Mouse (Mus musculus) heart, embryonic 13.5 days (tissue): ENCODE results near the gene Iffo1. TPM values are rescaled to one million over a fixed set of nuclear protein-coding genes. Genes with fewer than 3 reads are reported as not detected.
A peak's percentile ranks its signal among the peaks of the same experiment; 100 is the strongest.

ENCODE experiments used
- ATAC-seq: fragments of 200-750 bp; cut with Nextera tagmentation; 2 replicates; pipeline ENCODE4 v1.8.0; 2017; ENCODE audit warnings: moderate TSS enrichment; ENCODE audit not compliant: insufficient number of reproducible peaks, low FRiP score, low TSS enrichment; ENCODE audit errors: extremely low read depth
- H3K27ac ChIP-seq: fragments of 300-500 bp; sonication (generic); replicated peaks from 2 replicates; pipeline ENCODE4 v1.5.1; 2015; ENCODE audit warnings: moderate library complexity, mild to moderate bottlenecking, inconsistent platforms
- H3K27me3 ChIP-seq: fragments of 300-500 bp; sonication (generic); replicated peaks from 2 replicates; pipeline ENCODE4 v1.6.1; 2015; ENCODE audit warnings: mild to moderate bottlenecking, inconsistent platforms
- H3K36me3 ChIP-seq: fragments of 300-500 bp; sonication (generic); 2 replicates; pipeline ENCODE4 v1.6.1; 2015; ENCODE audit warnings: mild to moderate bottlenecking, inconsistent platforms
- H3K4me1 ChIP-seq: fragments of 300-500 bp; sonication (generic); 2 replicates; pipeline ENCODE4 v1.6.1; 2015; ENCODE audit warnings: inconsistent platforms
- H3K4me2 ChIP-seq: fragments of 300-500 bp; sonication (generic); 2 replicates; pipeline ENCODE4 v1.6.1; 2015; ENCODE audit warnings: inconsistent platforms, mild to moderate bottlenecking, moderate library complexity
- H3K4me3 ChIP-seq: fragments of 300-500 bp; sonication (generic); 2 replicates; pipeline ENCODE4 v1.5.1; 2015; ENCODE audit warnings: moderate library complexity, mild to moderate bottlenecking, inconsistent platforms
- H3K9ac ChIP-seq: fragments of 300-500 bp; sonication (generic); 2 replicates; pipeline ENCODE4 v1.6.1; 2015; ENCODE audit warnings: inconsistent platforms, mild to moderate bottlenecking, moderate library complexity
- H3K9me3 ChIP-seq: fragments of 300-500 bp; sonication (generic); 2 replicates; pipeline ENCODE4 v1.6.1; 2016; ENCODE audit warnings: inconsistent platforms
- WGBS: fragments of 180-500 bp; shearing (Covaris S2); methylation state at CpG from one replicate; pipeline ENCODE4 v1.1.7; 2015; ENCODE audit warnings: mixed read lengths; 5-methylcytosine and 5-hydroxymethylcytosine counted together
- polyA plus RNA-seq: library from polyadenylated mRNA; unstranded; fragments of >200 nt; fragmentation: Nextera tagmentation; extraction: Ambion mirVana; gene quantifications from 2 replicates; pipeline ENCODE4 v1.2.1, GENCODE M21; 2015

Iffo1 gene
- 9.4 and 9.5 TPM in 2 replicates for polyA plus RNA-seq

GRCm38 (mm10) chr6:125145001-125145400 lies at the start of gene Iffo1:
Gene Iffo1 (plus strand): TSS chr6:125145241.
- ATAC-seq = peak; percentile 84
- no peaks in the 10 kb centered on the region for H3K9me3 ChIP-seq
- 0% methylated on average over 16 of the region's 16 CpGs for WGBS
- H3K27me3 ChIP-seq = no peaks in the 10 kb centered on the region
- peaks cover 45% of the 10 kb centered on the region for H3K36me3 ChIP-seq
- H3K9ac ChIP-seq = peak within 1 kb of the TSS; percentile 88
- H3K27ac ChIP-seq = peak within 1 kb of the TSS; percentile 96
- peak within 1 kb of the TSS; percentile 75 for H3K4me3 ChIP-seq
- peaks cover 51% of the 10 kb centered on the region for H3K4me1 ChIP-seq
- H3K4me2 ChIP-seq = peak within 1 kb of the TSS; percentile 96

GRCm38 (mm10) chr6:125095391-125096278 lies 49.4 kb upstream of the Iffo1 start, which contains the start of gene Chd4:
Gene Chd4 (plus strand): TSS chr6:125095981.
- Histone ChIP-seq H3K9me3 (no peaks in the 10 kb centered on the region), H3K4me3 (peak within 1 kb of the TSS; percentile 92), H3K4me1 (peaks cover 41% of the 10 kb centered on the region), H3K9ac (peak within 1 kb of the TSS; percentile 98), H3K36me3 (peaks cover 27% of the 10 kb centered on the region), H3K4me2 (peak within 1 kb of the TSS; percentile 99), H3K27me3 (no peaks in the 10 kb centered on the region), H3K27ac (peak within 1 kb of the TSS; percentile 96)
- 4% methylated on average over 37 of the region's 45 CpGs for WGBS
- peak; percentile 74 for ATAC-seq

GRCm38 (mm10) chr6:125096279-125096596 lies 48.8 kb upstream of the Iffo1 start:
- ATAC-seq = no peak; the same call in 1 of the 2 replicates
- Histone ChIP-seq H3K27ac (peak overlapping the region; percentile 96), H3K4me1 (peaks cover 37% of the 10 kb centered on the region), H3K9ac (peak overlapping the region; percentile 98), H3K36me3 (peaks cover 33% of the 10 kb centered on the region), H3K4me2 (peak overlapping the region; percentile 99), H3K9me3 (no peaks in the 10 kb centered on the region), H3K4me3 (peak overlapping the region; percentile 92), H3K27me3 (no peaks in the 10 kb centered on the region)
- WGBS = under 1% methylated on average over 20 of the region's 32 CpGs

- peak overlapping the region; percentile 99 for H3K4me2 ChIP-seq
- no peaks in the 10 kb centered on the region for H3K27me3 ChIP-seq
- H3K9ac ChIP-seq = peak overlapping the region; percentile 98
- ATAC-seq = peak; percentile 51
- H3K4me1 ChIP-seq = peaks cover 37% of the 10 kb centered on the region
- peak overlapping the region; percentile 92 for H3K4me3 ChIP-seq
- peaks cover 38% of the 10 kb centered on the region for H3K36me3 ChIP-seq
- WGBS = under 1% methylated on average over 42 of the region's 44 CpGs
- peak overlapping the region; percentile 96 for H3K27ac ChIP-seq
- no peaks in the 10 kb centered on the region for H3K9me3 ChIP-seq
These were observed 48.3 kb upstream of the Iffo1 start for GRCm38 (mm10) chr6:125096597-125097345.

GRCm38 (mm10) chr6:125097346-125097689 lies 47.7 kb upstream of the Iffo1 start:
- ATAC-seq = no peak
- Histone ChIP-seq H3K4me2 (peak overlapping the region; percentile 99), H3K27ac (peak overlapping the region; percentile 96), H3K36me3 (peaks cover 44% of the 10 kb centered on the region), H3K4me1 (peaks cover 37% of the 10 kb centered on the region), H3K27me3 (no peaks in the 10 kb centered on the region), H3K4me3 (peak overlapping the region; percentile 92), H3K9ac (peak overlapping the region; percentile 98), H3K9me3 (no peaks in the 10 kb centered on the region)
- under 1% methylated on average over 12 of the region's 12 CpGs for WGBS

GRCm38 (mm10) chr6:125097951-125098350 lies 47.1 kb upstream of the Iffo1 start:
- ATAC-seq = no peak
- peak overlapping the region; percentile 92 for H3K4me3 ChIP-seq
- peak overlapping the region; percentile 99 for H3K4me2 ChIP-seq
- 29% methylated on average over 8 of the region's 8 CpGs for WGBS
- H3K27me3 ChIP-seq = no peaks in the 10 kb centered on the region
- H3K9me3 ChIP-seq = no peaks in the 10 kb centered on the region
- H3K27ac ChIP-seq = peak overlapping the region; percentile 29; the same call in 1 of the 2 replicates
- H3K9ac ChIP-seq = peak overlapping the region; percentile 98
- H3K4me1 ChIP-seq = peaks cover 37% of the 10 kb centered on the region
- H3K36me3 ChIP-seq = peaks cover 50% of the 10 kb centered on the region

- H3K27me3 ChIP-seq = no peaks in the 10 kb centered on the region
- H3K27ac ChIP-seq = peak overlapping the region; percentile 29; the same call in 1 of the 2 replicates
- peak overlapping the region; percentile 92 for H3K4me3 ChIP-seq
- peaks cover 56% of the 10 kb centered on the region for H3K36me3 ChIP-seq
- H3K4me1 ChIP-seq = peaks cover 37% of the 10 kb centered on the region
- no peaks in the 10 kb centered on the region for H3K9me3 ChIP-seq
- H3K9ac ChIP-seq = peak overlapping the region; percentile 98
- peak overlapping the region; percentile 99 for H3K4me2 ChIP-seq
- ATAC-seq = no peak
- 26% methylated on average over 3 of the region's 3 CpGs for WGBS
These were observed 46.5 kb upstream of the Iffo1 start for GRCm38 (mm10) chr6:125098513-125098912.

GRCm38 (mm10) chr6:125099421-125099971 lies 45.5 kb upstream of the Iffo1 start:
- H3K9ac ChIP-seq = peak overlapping the region; percentile 98
- H3K36me3 ChIP-seq = peaks cover 66% of the 10 kb centered on the region
- no peak for ATAC-seq
- no peaks in the 10 kb centered on the region for H3K9me3 ChIP-seq
- peak overlapping the region; percentile 92 for H3K4me3 ChIP-seq
- no peaks in the 10 kb centered on the region for H3K27me3 ChIP-seq
- 39% methylated on average over 5 of the region's 5 CpGs for WGBS
- peaks cover 43% of the 10 kb centered on the region for H3K4me1 ChIP-seq
- H3K4me2 ChIP-seq = peak overlapping the region; percentile 99
- peak overlapping the region; percentile 64 for H3K27ac ChIP-seq

GRCm38 (mm10) chr6:125101444-125101843 lies 43.6 kb upstream of the Iffo1 start:
- no peak for ATAC-seq
- peaks cover 85% of the 10 kb centered on the region for H3K36me3 ChIP-seq
- no peak overlapping the region for H3K4me3 ChIP-seq
- no peaks in the 10 kb centered on the region for H3K9me3 ChIP-seq
- no peaks in the 10 kb centered on the region for H3K27me3 ChIP-seq
- H3K4me2 ChIP-seq = no peak overlapping the region
- H3K27ac ChIP-seq = no peak overlapping the region
- H3K4me1 ChIP-seq = peaks cover 45% of the 10 kb centered on the region
- peak overlapping the region; percentile 98; the same call in 1 of the 2 replicates for H3K9ac ChIP-seq
- 56% methylated on average over 9 of the region's 9 CpGs for WGBS

- no peak for ATAC-seq
- Histone ChIP-seq H3K9ac (no peak overlapping the region), H3K27ac (0 out of 2 replicates have a peak overlapping the region, but pooled peaks have one; percentile 9), H3K4me1 (peaks cover 25% of the 10 kb centered on the region), H3K9me3 (no peaks in the 10 kb centered on the region), H3K4me3 (no peak overlapping the region), H3K36me3 (peaks cover 100% of the 10 kb centered on the region), H3K27me3 (no peaks in the 10 kb centered on the region), H3K4me2 (no peak overlapping the region)
- 44% methylated on average over 4 of the region's 4 CpGs for WGBS
These were observed 40.8 kb upstream of the Iffo1 start for GRCm38 (mm10) chr6:125104223-125104622.

GRCm38 (mm10) chr6:125107705-125108104 lies 37.3 kb upstream of the Iffo1 start:
- no peak overlapping the region for H3K27ac ChIP-seq
- no peak overlapping the region for H3K9ac ChIP-seq
- H3K9me3 ChIP-seq = no peaks in the 10 kb centered on the region
- H3K4me3 ChIP-seq = no peak overlapping the region
- WGBS = 91% methylated on average over 2 of the region's 2 CpGs
- ATAC-seq = no peak
- H3K27me3 ChIP-seq = no peaks in the 10 kb centered on the region
- no peak overlapping the region for H3K4me2 ChIP-seq
- H3K36me3 ChIP-seq = peaks cover 100% of the 10 kb centered on the region
- H3K4me1 ChIP-seq = peaks cover 8% of the 10 kb centered on the region
